Mouse (Mus musculus) lung, postnatal 25 days (tissue): Measurements from ENCODE around the gene Gpc5.

Source experiments
- DNase-seq: peaks from one replicate; pipeline ENCODE4 v3.0.0; 2022; ENCODE audit warnings: low spot score

Gpc5 gene

GRCm38 (mm10) chr14:116338395-116338794 lies 1246.4 kb downstream of the Gpc5 start:
- DNase-seq, result no peak

GRCm38 (mm10) chr14:116348560-116348959 lies 1256.5 kb downstream of the Gpc5 start:
- DNase-seq, result no peak

- DNase-seq, result no peak
Measured at GRCm38 (mm10) chr14:116384602-116385001, 1292.6 kb downstream of the Gpc5 start.

- DNase-seq, result no peak
Measured at GRCm38 (mm10) chr14:116415511-116415910, 1323.5 kb downstream of the Gpc5 start.

- no peak for DNase-seq
Measured at GRCm38 (mm10) chr14:116448219-116448618, 1356.2 kb downstream of the Gpc5 start.

GRCm38 (mm10) chr14:116453356-116453755 lies 1361.3 kb downstream of the Gpc5 start:
- no peak for DNase-seq

GRCm38 (mm10) chr14:116456211-116456610 lies 1364.2 kb downstream of the Gpc5 start:
- no peak for DNase-seq

- DNase-seq, result no peak
Measured at GRCm38 (mm10) chr14:116473378-116474179, 1381.6 kb downstream of the Gpc5 start.

GRCm38 (mm10) chr14:116494285-116494850 lies 1402.4 kb downstream of the Gpc5 start:
- no peak for DNase-seq

GRCm38 (mm10) chr14:116538216-116538615 lies 1446.2 kb downstream of the Gpc5 start:
- no peak for DNase-seq

- no peak for DNase-seq
Measured at GRCm38 (mm10) chr14:116543746-116544145, 1451.7 kb downstream of the Gpc5 start.

- DNase-seq, result no peak
Measured at GRCm38 (mm10) chr14:116551401-116551800, 1459.4 kb downstream of the Gpc5 start.

- no peak for DNase-seq
Measured at GRCm38 (mm10) chr14:116553316-116553715, 1461.3 kb downstream of the Gpc5 start.

- no peak for DNase-seq
Measured at GRCm38 (mm10) chr14:116558141-116558800, 1466.3 kb downstream of the Gpc5 start.

GRCm38 (mm10) chr14:116559990-116560389 lies 1468.0 kb downstream of the Gpc5 start:
- no peak for DNase-seq
